Mouse (Mus musculus) layer of hippocampus, postnatal 25 days (tissue): ENCODE measurements around the gene Gpr85. TPM values are rescaled to one million over a fixed set of nuclear protein-coding genes. Genes with fewer than 3 reads are reported as not detected.
"Not testable (repeated sequence)": the region's sequence is repeated elsewhere in the genome, so short reads cannot be mapped to it uniquely, and the experiment has no call there.

Experiments used
- DNase-seq, 2 experiments: peaks; one replicate each; pipeline ENCODE4 v3.0.0; 2022; ENCODE audit warnings: mixed read lengths in 2 of 2, low spot score in 1 of 2; ENCODE audit errors: extremely low spot score in 1 of 2
- total RNA-seq, 2 experiments: library from RNA; stranded (reverse); gene quantifications; 2 replicates each; pipeline ENCODE4 v1.2.3; 2021

The Gpr85 gene
- 10 to 100 TPM; 39.0 to 44.6 TPM for total RNA-seq

DNA sequence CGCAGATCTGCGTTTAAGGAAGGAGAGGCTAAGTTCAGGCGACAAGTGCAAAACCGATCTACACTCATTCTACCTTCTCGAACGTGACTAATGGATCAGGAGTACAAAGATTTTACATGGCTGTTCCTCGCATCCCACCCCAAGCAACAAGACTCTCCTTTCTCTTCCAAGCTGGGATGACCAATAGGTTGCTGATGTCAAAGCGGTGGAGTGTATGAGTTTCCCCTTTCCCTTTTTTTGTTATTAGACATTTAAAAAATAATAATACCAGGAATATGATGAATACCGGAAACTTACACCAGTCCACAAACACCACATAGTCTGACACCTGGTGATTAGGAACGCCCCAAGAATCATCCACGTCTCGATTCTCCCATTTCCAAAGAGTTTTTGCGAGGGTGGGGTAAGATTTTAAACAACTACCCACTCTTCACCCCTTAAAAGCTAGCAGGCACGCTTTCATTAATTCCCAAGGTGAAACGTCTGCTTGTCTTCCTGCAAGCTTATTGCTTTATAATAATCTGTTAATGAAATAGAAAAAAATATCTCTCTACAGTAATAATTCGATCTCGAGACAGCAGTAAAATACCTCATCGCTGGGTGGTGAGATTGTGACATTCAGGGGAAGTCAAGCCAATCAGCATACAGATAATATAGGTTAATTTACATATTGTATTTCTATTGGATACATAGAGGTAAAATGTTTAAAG is at the start of gene Gpr85:
TSS of gene Gpr85 (minus strand) at position 598 of the 710 bp plus-strand sequence.
- DNase-seq, result peak; percentile 16 to 22

DNA sequence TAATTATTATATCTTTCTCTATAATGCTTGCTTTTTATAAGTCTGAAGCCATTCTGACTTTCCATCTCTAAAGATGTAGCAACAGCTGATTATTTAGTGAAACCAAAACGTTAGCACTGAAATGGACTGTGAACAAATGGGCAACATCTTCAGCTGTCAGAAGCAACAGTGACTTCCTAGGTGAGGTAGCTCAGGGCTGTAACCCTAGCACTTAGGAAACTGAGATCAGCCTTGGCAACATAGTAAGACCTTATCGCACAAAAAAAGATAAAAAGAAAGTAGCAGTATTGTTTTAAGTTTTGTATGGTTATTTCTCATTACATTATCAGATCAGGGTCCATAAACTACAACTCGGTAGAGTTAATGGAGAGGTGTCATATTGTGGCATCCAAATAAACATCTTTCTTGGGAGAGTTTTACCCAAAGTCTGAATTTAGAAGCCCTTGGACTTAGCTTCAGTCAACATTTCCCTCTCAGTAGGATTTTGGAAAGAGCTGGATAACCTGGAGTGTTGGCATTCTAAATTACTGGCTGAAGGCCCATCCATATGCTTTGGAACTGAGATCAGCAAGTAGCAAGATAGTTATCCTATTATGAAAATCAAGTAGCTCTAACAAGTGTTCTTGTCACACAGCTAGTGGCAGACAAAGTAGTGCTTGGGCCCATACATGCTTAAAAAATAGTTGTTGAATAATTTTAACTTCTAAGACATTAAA is 45.3 kb upstream of the Gpr85 start:
- no peak for DNase-seq

DNA sequence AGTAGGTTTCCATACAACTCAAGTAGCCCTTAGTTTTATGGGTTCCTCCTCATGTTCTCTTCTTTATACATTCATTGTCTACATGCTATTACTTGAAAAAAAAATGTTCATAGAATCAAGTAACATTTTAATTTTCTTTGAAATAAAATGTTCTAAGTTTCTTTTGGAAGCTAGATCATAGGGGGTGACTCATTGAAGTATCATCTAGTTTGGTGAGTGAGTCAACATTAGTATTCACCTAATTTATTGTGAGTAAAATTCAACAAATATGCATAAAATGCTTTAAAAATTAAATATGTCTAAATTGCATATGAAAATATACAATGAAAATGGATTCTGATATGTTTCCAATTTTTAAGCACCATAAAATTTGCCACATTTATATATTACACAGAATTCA is 43.2 kb upstream of the Gpr85 start:
- no peak for DNase-seq

DNA sequence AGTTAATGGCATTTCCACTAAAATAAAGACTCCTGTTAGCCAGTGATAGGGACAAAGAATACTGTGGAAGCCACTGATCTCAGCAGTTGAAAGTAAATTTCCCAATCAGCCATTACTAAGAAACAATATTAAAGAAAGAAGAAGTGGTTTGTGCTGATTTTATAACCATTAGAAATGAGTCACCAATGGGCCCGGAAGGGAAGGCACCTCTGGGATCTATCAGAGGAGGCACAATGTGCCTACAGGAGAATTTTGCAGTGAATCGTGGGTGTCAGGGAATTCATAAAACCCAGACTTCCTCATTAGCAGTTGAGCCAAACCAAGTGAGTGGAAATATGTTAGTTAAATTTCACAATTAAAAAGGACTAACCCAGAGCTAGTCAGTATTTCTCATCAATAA is 34.2 kb upstream of the Gpr85 start:
- DNase-seq, result no peak

DNA sequence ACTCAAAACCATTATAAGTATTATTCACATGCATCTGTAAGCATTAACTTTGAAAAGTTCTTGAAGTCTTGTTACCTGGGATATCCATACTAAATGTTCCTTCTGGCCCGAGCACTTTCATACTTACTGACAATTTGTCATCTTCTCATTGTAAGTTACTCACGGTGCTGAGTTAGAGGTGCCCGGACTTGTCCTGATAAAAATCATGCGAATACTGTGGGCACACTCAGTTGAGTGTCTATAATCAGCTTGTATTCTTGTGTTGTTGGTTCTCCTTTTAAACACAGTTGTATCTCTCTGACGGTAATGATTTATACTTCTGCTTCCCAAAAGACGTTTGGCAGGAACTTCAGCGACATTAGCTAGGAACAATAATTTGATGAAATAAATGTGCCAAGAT is 32.3 kb upstream of the Gpr85 start:
- DNase-seq, result no peak

- no peak for DNase-seq
Observed at GRCm38 (mm10) chr6:13871625-13871958, 31.9 kb upstream of the Gpr85 start.

DNA sequence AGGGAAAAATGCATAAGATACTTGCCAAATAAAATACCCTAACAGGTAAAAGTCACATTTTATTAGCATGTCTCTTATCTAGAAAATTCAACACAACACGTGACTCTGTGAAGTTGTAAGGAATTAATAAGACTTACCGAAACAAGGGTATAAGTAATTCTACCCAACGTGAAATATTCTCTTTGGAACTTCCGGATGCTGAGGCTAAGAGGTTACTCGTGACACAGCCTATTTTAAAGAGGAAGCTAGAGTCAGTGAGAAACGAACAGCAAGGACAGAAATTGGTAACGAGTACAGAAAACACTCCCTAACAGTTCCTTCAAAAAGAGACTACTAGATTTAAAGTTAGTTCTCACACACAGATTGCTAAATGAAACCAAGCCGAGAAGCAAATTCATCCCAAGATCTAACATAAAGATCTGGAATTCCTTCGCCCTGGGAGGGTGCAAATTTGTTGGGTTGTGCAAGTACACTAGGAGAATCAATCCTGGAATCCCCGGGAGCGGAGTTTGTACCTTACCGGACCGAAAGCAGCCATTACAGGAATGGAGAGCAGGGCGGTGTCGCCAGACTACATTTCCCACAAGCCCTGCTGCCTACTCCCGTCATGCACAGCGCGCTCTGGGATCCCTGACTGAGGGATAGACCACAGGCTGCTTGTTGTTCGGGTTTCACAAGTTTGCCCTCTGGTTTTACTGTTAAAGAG is 31.3 kb upstream of the Gpr85 start, which contains the start of gene 2610001J05Rik:
TSS of gene 2610001J05Rik (minus strand) at position 600 of the 706 bp plus-strand sequence.
- DNase-seq, result peak; percentile 75 to 78

DNA sequence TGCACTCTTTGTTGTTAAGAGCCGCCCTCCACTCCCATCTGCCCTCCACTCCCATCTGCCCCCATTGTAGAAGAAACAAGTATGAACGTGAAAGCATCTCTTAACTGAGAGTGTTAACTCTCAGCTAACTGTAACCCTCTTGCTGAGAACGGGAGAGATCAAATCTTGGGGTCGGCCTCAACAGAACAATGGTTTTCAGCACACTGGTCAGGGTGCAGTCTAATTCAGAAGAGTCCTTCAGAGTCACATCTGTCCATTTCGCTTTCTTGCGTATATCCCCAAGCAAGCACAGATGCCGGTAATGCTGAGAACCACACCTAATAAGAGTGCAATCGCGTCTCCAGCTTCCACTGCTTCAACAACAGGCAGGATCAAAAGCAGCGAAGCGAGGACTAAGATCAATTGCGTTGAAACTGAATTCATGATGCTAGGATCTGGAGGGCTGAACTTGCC is 30.6 kb upstream of the Gpr85 start:
- no peak for DNase-seq

DNA sequence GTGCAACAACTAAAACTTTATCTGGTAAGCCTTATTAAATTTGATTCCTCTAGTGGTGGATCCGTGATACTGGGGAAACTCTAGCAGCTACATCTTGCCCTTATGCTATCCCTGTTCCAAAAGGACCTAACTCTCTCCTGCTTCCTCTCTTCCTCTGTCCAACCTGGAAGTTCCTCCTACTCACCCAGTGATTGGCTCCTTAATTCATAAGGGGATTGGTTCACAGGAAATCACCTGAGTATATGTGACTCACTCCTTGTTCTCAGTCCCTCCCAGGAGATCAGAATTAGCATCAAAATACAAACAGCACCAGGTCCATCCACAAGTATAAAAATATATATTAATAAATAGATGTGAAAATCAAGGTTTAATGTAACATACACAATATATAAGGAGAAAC is 20.9 kb upstream of the Gpr85 start:
- no peak for DNase-seq

GRCm38 (mm10) chr6:13859877-13860585 is 20.3 kb upstream of the Gpr85 start:
- DNase-seq, result no peak

GRCm38 (mm10) chr6:13854230-13854629 is 14.5 kb upstream of the Gpr85 start:
- DNase-seq, result no peak

DNA sequence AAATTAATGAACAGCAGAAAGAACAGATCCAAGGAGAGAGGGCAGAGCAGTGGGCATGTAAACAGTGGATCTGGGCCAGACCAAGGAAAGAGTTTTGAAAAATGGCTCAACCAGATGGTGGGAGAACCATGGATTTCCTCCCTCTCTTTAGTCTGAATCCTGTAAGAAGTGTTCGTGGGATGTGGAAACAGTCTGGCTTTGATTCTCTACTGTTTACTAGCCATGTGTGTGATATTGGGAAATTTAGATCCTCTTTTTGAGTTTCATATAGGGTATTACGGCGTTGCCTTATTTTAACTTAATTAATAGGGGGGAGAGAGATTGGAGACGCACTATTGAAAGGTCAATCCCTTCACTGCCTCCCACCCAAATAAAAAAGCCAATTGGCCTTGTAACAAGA is 13.5 kb upstream of the Gpr85 start:
- no peak for DNase-seq

DNA sequence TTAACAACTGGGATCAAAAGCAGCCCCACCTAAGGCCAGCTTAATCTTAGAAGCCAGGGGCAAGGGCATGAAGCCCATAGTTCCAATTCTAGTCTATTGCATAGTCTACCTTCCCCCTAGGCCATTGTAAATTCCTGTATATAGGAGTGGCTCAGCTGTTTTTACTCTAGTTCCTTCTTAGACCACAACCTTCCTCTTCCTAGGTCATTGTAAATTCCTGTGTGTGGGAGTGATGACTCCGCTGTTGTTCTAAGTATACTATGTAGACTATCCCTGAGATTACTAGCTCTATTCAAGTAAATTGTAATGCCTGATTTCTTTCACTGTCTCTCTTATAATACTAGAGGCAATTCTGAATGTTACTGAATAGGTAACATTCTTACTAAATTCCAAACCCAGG is 6.3 kb upstream of the Gpr85 start:
- not testable (repeated sequence) for DNase-seq

DNA sequence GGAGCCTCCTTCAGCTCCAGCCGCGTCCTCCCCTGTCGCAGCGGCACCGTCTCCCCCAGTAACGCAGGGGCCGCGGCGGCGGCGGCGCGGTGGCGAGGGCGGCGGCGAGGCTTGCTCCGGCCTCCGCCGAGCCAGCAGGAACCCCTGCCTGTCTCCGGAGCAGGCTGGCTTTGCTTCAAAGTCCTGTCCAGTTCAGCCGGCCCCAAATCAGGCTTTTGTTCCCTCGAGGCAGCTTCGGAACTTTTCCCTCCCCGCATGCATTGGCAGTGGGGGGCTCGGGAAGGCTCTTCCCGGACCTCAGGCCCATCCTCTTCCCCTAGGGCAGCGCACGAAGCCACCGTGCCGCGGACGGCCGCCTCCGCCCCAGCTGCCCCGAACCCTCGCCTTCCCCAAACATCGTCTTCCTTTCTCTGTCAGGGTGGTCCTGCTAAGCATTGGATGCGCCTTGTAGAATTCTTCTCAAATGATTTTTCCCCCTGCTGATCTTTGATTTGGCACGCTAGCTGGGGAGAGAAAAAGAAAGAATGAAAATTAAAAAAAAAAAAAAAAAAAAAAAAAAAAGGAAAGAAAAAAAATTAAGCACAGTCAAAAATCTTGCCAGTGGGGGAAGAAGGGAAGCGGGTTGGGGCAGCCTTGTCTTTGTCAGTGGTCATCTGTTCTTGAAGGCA is 931 bp downstream of the Gpr85 start:
- DNase-seq, result peak; percentile 68 to 77

DNA sequence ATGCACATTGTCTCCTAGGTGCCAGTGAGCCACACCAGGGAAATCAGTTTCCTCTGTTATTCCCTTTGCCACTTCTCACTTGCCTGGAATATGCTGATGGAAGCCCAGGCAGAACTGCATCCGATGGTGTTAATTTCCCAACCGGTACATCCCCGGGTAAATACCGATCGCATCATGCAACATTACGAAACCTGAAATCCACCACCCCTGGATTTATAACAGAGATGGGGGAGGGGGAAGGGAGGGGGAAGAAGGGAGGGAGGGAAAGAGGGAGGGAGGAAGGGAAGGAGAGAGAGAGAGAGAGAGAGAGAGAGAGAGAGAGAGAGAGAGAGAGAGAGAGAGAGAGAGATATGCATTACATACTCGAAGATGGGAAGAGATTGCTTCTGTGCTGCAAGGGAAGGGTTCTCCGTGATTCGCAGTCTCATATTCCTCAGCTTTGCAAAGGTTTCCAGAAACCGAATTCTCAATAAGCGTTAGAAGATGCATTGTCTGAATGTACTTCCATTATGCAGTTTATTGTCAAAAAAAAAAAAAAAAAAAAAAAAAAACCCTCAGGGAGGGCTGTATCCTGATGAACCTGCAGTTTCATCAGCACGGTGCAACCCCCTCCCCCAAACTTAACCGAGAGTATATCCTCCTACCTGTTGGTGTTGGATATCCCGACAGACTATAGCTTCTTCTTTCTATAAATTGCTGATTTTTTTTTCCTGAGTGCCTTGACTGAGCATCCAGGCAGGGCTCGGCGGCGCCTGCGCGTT is 1.6 kb downstream of the Gpr85 start:
- DNase-seq, result peak; percentile 35

GRCm38 (mm10) chr6:13836967-13837570 is 2.7 kb downstream of the Gpr85 start:
- DNase-seq, result peak in 1 of 2 experiments; percentile 13

- DNase-seq, result peak; percentile 24 to 25
Observed at GRCm38 (mm10) chr6:13835720-13836665, 3.7 kb downstream of the Gpr85 start.

DNA sequence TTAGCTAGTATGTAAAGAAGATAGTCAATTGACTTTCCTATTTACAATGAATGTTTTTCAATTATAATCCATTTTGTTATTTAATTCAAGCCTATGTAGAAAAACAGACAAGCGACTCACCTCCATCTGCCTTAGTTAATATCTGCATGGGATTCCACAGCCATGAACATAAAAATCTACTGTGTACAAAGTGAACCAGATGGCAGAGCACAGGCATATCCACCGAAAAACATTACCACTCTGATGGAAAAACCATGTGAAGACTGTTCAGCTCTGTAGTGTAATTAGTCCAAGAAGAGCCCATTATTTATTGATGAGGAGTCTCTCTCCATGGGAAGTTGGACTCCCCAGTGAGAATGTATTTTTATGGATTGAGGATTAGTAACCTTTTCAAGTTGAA is 7.0 kb downstream of the Gpr85 start:
- DNase-seq, result no peak
